8 mouse cellular contexts compared by ENCODE assay signal in genomic region chr4:135166413-135167225, GRCm38 (mm10). TPM values are rescaled to one million over a fixed set of nuclear protein-coding genes. Genes with fewer than 3 reads are reported as not detected.
DNase-seq lines count a peak whose midpoint lies in the region; ATAC-seq and TF ChIP-seq lines count a peak whose summit lies in the region.

No protein-coding gene starts in this region.

- peaks cover 17% of the 10 kb centered on the region for H3K4me1 ChIP-seq in stomach, embryonic 14.5 days (ENCODE audit: control insufficient read depth, insufficient read depth, low read length)
- no peaks in the 10 kb centered on the region; the same call in 1 of the 2 replicates for H3K4me1 ChIP-seq in stomach, postnatal 0 days (replicated peaks; ENCODE audit: control insufficient read depth, insufficient read depth)
- peaks cover 11% of the 10 kb centered on the region for H3K4me1 ChIP-seq in forebrain, embryonic 11.5 days (replicated peaks; ENCODE audit: control insufficient read depth, insufficient read depth, low read length)
- H3K4me1 ChIP-seq in stomach, embryonic 15.5 days = peaks cover 21% of the 10 kb centered on the region; the same call in 1 of the 2 replicates

- peak; percentile 54 for ATAC-seq in stomach, embryonic 14.5 days (ENCODE audit: insufficient number of reproducible peaks, insufficient read depth, low FRiP score, low read depth)
- ATAC-seq in stomach, postnatal 0 days (ENCODE audit: low FRiP score, low TSS enrichment) = no peak
- ATAC-seq in forebrain, embryonic 11.5 days (replicated peaks; ENCODE audit: low FRiP score) = no peak
- ATAC-seq in stomach, embryonic 15.5 days (ENCODE audit: insufficient read depth, low FRiP score, low read depth) = peak; percentile 35; the same call in 1 of the 2 replicates

- DNase-seq in stomach, postnatal 0 days (ENCODE audit: low spot score) = no peak
- DNase-seq in forebrain, embryonic 11.5 days (ENCODE audit: low spot score) = peak; percentile 77
- peak; percentile 45 for DNase-seq in liver
- no peak for DNase-seq in gastrocnemius, postnatal 25 days
- DNase-seq in lung, postnatal 36 days = no peak
- no peak for DNase-seq in layer of hippocampus, adult 18-20 months (ENCODE audit: low spot score in 2 of 2)

- no peak overlapping the region; the same call in 1 of the 2 replicates for H3K9ac ChIP-seq in stomach, embryonic 14.5 days (replicated peaks; ENCODE audit: low read depth, low read length)
- H3K9ac ChIP-seq in stomach, postnatal 0 days (ENCODE audit: low read length) = no peak overlapping the region
- H3K9ac ChIP-seq in forebrain, embryonic 11.5 days (ENCODE audit: low read length) = no peak overlapping the region
- no peak overlapping the region for H3K9ac ChIP-seq in stomach, embryonic 15.5 days

- H3K4me2 ChIP-seq in stomach, embryonic 14.5 days (replicated peaks; ENCODE audit: low read depth, low read length) = peak overlapping the region; percentile 30; the same call in 1 of the 2 replicates
- no peak overlapping the region for H3K4me2 ChIP-seq in stomach, postnatal 0 days (replicated peaks; ENCODE audit: low read depth)
- H3K4me2 ChIP-seq in forebrain, embryonic 11.5 days (ENCODE audit: low read depth, low read length, severe bottlenecking) = peak overlapping the region; percentile 27; the same call in 1 of the 2 replicates
- H3K4me2 ChIP-seq in stomach, embryonic 15.5 days = peak overlapping the region; percentile 32

- no peaks in the 10 kb centered on the region for H3K36me3 ChIP-seq in stomach, embryonic 14.5 days (ENCODE audit: control insufficient read depth, insufficient read depth, low read length)
- H3K36me3 ChIP-seq in stomach, postnatal 0 days (ENCODE audit: control insufficient read depth, insufficient read depth, low read length) = no peaks in the 10 kb centered on the region
- no peaks in the 10 kb centered on the region for H3K36me3 ChIP-seq in forebrain, embryonic 11.5 days (ENCODE audit: control insufficient read depth, insufficient read depth, low read length)
- no peaks in the 10 kb centered on the region for H3K36me3 ChIP-seq in stomach, embryonic 15.5 days

- TF ChIP-seq EP300 in stomach, postnatal 0 days (optimal IDR thresholded peaks at IDR 0.05) = no peak

- TF ChIP-seq CTCF in stomach, postnatal 0 days (IDR thresholded peaks at IDR 0.05; ENCODE audit: low read depth) = no peak

- no peak overlapping the region for H3K27ac ChIP-seq in stomach, embryonic 14.5 days (ENCODE audit: low read length)
- no peak overlapping the region for H3K27ac ChIP-seq in stomach, postnatal 0 days (replicated peaks)
- no peak overlapping the region for H3K27ac ChIP-seq in forebrain, embryonic 11.5 days (ENCODE audit: low read depth, low read length)
- H3K27ac ChIP-seq in stomach, embryonic 15.5 days = peak overlapping the region; percentile 31; the same call in 1 of the 2 replicates

- WGBS in stomach, embryonic 14.5 days = 8% methylated on average over 22 of the region's 23 CpGs
- WGBS in stomach, postnatal 0 days = 19% methylated on average over 23 of the region's 23 CpGs
- WGBS in forebrain, embryonic 11.5 days = 4% methylated on average over 23 of the region's 23 CpGs
- 13% methylated on average over 23 of the region's 23 CpGs for WGBS in stomach, embryonic 15.5 days

- H3K4me3 ChIP-seq in stomach, embryonic 14.5 days (ENCODE audit: low read depth, low read length) = no peak overlapping the region
- H3K4me3 ChIP-seq in stomach, postnatal 0 days (ENCODE audit: low read depth, low read length) = no peak overlapping the region
- no peak overlapping the region; the same call in 1 of the 2 replicates for H3K4me3 ChIP-seq in forebrain, embryonic 11.5 days (ENCODE audit: low read depth, low read length)
- H3K4me3 ChIP-seq in stomach, embryonic 15.5 days (replicated peaks) = no peak overlapping the region

- no peaks in the 10 kb centered on the region for H3K9me3 ChIP-seq in stomach, embryonic 14.5 days (ENCODE audit: control insufficient read depth, low read depth, low read length)
- H3K9me3 ChIP-seq in stomach, postnatal 0 days (ENCODE audit: control insufficient read depth, low read length) = no peaks in the 10 kb centered on the region
- H3K9me3 ChIP-seq in forebrain, embryonic 11.5 days (ENCODE audit: control insufficient read depth, low read length) = no peaks in the 10 kb centered on the region
- H3K9me3 ChIP-seq in stomach, embryonic 15.5 days = no peaks in the 10 kb centered on the region

- peaks cover 2% of the 10 kb centered on the region; the same call in 1 of the 2 replicates for H3K27me3 ChIP-seq in stomach, embryonic 14.5 days (ENCODE audit: control insufficient read depth, insufficient read depth, low read length)
- H3K27me3 ChIP-seq in stomach, postnatal 0 days (ENCODE audit: control insufficient read depth, insufficient read depth, low read length) = no peaks in the 10 kb centered on the region
- peaks cover 25% of the 10 kb centered on the region for H3K27me3 ChIP-seq in forebrain, embryonic 11.5 days (ENCODE audit: control insufficient read depth, insufficient read depth, low read length)
- peaks cover 45% of the 10 kb centered on the region for H3K27me3 ChIP-seq in stomach, embryonic 15.5 days (replicated peaks)

RNA-seq across cellular contexts. Expression of gene Runx3, which starts 46.2 kb away (rescaled TPM):
- 0.14 and 0.21 TPM in 2 replicates for polyA plus RNA-seq in stomach, embryonic 14.5 days (2014; fragmentation: Nextera tagmentation; extraction: Ambion mirVana)
- polyA plus RNA-seq in stomach, postnatal 0 days (2015; fragmentation: Nextera tagmentation; extraction: Ambion mirVana) = 0.13 and 0.25 TPM in 2 replicates
- polyA plus RNA-seq in forebrain, embryonic 11.5 days (2014; fragmentation: Nextera tagmentation; extraction: Ambion mirVana) = 0.04 and 0.07 TPM in 2 replicates
- 0.21 and 0.26 TPM in 2 replicates for polyA plus RNA-seq in stomach, embryonic 15.5 days (2015; fragmentation: Nextera tagmentation; extraction: Ambion mirVana)
- under 1 TPM in 1 of 2 experiments, not detected in 1; 0.11 TPM for total RNA-seq in gastrocnemius, postnatal 25 days (2021)
- total RNA-seq in layer of hippocampus, adult 18-20 months (2021) = not detected

Comparison
In these comparisons a context has a peak if more than half of its experiments do, and no peak if none do; other contexts are left out.
1. ATAC-seq: peak in stomach, embryonic 14.5 days (single experiment) and stomach, embryonic 15.5 days (single experiment); none in stomach, postnatal 0 days (single experiment) and forebrain, embryonic 11.5 days (single experiment).
2. DNase-seq: peak in forebrain, embryonic 11.5 days (single experiment) and liver (single experiment); none in stomach, postnatal 0 days (single experiment), gastrocnemius, postnatal 25 days (single experiment), lung, postnatal 36 days (single experiment) and layer of hippocampus, adult 18-20 months (0 of 2).